Mouse (Mus musculus) right cerebral cortex, postnatal 4 days (tissue): ENCODE data around the gene Wdr59.

Experiments used
- DNase-seq: peaks from one replicate; pipeline ENCODE4 v3.0.0-alpha.2; 2022

Gene Wdr59

DNA sequence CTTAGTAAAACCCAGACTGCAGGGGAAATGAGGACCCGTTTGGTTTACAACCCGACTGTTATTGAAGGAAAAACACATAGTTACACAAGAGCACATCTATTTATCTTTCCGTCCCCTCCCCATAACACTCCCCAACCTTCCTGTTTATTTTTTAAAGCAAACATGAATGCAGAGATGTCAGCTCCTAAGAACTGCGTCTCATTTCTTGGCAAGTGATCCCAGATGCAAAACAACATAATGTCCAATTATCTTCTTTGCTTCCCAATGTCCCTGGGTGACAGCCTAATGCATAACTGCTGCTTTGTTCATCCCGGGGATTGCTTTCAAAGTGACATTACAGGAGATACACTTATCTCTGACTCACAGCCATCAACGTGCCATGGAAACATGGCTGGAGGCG lies 30.7 kb downstream of the Wdr59 start:
- DNase-seq = no peak

DNA sequence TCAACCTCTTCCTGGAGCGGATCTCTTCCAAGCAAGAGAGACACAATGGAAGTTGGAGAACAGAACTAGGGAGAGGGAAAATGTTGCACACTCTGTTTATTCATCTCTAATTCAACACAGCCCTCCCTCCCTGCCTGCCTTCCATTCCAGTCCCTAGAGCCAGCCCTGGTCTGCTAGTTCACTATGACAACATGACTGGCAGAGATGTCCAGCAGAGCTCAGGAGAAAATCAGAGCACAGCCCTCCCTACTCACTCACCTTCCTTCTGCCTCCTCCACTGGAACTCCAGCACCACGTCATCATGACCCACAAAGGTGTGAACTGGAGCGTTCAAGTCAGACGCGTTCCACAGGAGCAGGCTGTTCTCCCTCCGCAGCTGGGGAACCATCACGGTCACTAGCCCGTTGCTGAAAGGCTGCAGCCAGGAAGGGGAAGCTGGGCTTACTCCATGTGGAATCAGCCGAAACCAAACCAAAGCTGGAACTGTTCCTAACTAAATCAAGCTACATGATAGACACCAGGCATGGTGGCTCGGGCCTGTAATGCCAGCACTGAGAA lies 31.8 kb downstream of the Wdr59 start:
- DNase-seq = no peak

DNA sequence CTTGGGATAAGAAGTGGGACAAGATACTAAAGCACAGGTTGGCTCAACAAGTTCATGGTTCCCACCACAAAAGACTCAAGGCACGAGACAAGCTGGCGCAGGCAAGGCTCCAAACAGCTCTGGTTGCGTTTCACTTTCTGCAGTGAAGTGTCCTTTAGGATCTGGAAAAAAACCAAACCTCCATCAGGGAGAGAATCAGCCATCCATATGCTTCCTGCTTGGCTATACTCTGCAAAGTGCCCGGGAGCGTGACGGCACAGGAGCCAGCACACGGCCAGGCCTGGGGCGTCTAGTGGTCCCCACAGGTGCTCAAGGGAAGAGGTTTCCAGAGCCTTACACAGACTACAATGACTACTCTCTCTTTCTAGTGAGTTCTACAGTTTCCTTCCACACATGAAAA lies 41.2 kb downstream of the Wdr59 start:
- DNase-seq = no peak

DNA sequence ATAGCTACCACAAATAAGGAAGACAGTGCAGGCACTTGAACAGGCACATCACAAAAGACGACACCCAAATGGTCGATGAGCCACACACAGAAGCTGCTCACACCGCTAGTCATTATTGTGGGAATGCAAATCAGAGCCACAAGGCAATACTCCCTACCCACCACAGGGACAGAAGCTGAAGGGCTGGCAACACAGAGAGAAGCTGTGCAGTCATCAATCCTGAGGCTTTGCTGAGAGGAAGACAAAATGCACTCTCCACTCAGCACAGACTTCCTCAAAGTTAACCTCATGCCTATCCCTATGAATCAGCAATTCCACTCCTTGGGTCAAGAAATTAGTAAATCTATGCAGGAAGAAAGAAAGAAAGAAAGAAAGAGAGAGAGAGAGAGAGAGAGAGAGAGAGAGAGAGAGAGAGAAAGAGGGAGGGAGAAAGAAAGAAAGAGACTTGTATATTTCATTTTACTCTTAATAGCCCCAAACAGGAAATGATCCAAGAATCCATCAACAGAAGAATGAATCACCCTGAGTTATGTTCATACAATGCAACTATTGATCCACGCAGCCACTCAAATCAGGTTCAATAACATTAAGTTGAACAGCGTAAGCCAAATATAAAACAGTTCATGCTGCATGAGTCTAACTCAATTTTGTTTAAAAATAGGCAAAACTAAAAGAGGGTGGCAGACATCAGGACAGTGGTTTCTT lies 44.0 kb downstream of the Wdr59 start:
- DNase-seq = no peak

DNA sequence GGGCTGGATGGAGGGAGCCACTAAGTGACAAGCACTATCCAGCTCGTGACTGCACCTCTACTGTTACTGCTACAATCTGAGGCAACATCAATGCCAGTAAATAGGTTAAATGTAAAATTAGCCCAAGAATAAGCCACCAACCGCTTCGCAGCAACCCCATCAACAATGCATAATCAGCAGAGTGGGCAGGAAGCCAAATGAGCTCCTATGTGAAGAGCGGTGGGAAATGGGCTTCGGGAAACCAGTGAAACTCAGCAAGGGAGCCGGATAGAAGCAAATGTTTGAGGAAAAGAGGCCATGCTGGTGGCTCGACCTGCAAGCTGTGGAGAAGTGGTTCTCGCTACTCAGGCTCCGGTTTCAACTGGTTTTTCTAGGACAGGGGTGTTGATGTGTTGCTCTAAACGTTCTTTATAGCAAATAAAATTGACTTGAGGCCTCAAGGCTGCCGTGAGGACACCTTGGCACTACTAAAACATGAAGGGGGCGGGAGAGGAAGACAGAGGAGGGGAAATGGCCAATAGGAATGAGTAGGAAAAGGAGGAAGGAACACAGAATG lies 50.3 kb downstream of the Wdr59 start:
- DNase-seq = peak; percentile 34

DNA sequence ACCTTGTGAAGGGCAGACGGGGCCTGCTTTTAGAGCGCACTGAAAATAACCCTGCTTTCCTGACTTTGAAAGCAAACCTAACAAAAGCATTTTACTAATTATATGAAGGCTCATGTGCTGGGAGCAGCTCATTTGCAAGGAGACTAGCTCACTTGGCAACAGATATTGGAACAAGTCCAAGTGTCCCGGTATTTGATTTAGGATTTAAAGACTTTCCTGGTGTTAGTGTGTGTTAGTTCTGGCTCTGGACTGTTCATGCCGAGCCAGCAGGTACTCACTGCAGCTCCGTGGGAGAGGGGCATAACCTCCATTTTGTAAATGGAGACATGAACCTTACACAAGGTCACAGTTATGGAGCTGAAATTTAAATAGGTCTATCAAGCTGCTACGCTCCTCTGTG lies 52.9 kb downstream of the Wdr59 start:
- no peak for DNase-seq

DNA sequence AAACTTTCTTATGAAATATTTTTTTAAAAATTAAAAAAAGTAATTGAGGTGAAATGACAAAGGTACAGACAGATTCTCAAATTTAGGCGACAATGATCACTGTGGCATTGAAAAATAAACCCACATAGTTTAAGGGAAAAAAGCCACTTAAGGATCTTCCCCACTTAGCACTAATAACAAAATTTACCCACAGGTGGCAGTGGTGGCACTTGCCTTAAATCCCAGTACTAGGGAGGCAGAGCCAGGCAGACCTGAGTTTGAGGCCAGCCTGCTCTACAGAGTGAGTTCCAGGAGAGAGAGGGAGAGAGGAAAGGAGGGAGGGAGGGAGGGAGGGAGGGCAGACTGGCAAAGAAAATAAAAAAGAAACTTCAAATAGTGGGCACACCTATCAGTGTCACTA lies 56.6 kb downstream of the Wdr59 start:
- no peak for DNase-seq

DNA sequence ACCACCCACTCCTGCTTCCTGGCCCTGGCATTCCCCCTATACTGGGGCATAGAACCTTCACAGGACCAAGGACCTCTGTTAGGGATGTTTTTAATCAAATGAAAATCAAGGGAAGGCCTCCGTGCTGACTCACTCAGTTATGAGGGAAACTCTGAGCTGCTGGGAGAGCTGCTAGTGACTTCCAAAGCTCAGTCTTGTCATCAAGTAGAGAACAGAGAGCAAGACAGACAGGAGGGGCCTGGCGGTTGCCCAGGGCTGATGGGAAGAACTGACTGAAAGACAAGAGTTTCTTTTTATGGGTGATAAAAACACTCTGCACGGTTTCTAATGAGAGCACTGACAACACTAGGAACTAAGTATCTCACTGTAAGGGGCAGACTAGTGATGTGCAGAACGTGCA lies 57.4 kb downstream of the Wdr59 start:
- no peak for DNase-seq

DNA sequence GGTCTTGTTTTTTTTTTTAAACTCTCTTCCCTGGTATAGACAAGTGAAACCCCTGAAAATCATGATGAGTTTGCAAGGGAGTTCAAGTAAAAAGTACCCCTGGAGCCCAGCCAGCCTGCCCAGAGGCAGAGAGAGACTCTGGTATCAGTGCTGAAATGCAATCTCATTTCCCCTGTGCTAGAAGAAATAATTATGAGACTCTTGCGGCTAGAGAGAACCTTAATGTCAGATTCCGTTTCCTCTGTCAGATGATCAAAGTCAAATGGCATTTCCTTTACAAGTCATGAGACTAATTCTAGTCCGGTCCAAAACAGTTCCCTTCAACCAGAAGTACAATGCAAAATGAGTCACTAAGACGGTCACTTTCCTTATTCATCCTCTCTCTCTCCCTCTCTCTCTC lies 72.2 kb downstream of the Wdr59 start:
- no peak for DNase-seq

DNA sequence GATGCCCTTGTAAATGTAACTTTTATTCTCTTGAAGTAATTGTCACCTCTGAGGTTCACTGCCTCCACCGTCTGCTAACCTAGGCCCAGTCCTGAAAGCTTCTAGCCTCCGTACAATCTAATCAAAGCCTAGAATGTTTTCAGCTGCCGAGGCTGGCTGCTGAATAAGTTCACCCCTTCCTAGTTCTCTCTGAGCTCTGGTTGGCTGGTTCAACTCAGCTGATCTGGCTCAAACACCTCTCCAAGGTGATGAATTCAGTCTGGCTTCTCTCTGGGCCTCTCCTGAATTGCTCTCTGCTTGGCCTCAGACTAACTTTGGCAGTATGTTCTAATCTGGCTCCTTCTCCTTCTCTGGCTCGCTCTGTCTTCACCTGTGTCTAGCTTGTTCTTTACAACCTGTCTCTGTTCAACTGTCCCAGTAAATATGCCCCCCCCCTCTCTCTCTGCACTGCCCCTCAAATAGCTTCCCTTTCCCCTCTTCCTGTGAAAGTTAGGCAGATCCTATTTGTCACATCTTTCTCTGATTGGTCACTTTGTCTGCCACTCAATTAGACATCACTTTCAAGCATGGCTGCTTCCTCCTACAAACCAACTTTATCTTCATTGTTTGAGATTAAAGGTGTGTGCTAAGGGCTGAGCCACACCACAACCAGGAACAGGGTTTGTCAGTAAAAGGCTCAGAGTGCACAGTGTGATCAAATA lies 75.8 kb downstream of the Wdr59 start:
- DNase-seq = no peak

DNA sequence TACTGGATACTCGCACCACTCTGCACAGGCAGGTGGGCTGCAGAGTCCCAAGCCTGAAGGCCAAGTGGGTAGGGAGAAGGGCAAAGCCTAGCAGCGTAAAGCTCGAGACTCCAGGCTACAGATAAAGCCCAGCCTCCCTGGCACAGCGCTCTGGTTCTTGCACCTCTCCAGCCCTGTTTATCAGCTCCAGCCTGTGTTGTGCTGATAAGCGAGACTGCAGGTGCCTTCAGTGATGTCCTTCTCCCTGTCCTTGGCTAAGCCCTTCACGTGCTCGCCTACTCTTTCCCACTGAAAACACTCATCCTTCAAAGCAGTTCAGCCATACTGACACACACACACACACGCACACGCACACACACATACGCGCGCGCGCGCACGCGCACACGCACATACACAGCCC lies 76.3 kb downstream of the Wdr59 start:
- no peak for DNase-seq

DNA sequence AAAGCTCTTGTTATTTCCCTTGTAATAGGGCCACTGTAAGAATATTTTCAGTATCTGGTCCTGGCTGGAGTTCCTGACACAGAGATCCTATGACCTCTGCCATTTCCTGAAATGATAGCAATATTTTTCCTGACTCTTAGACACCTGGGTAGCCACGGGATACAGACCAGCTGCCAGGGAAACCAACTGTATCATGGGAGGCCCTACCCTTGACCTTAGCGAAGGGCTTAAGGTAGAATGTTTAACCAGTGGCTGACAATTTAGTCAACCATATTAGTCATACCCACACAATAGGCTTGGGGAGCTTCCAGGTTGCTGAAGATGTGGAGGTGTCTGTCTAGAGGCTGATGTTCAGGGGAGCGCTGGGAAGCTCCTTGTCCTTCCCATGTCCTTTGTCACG lies 77.6 kb downstream of the Wdr59 start:
- DNase-seq = no peak

DNA sequence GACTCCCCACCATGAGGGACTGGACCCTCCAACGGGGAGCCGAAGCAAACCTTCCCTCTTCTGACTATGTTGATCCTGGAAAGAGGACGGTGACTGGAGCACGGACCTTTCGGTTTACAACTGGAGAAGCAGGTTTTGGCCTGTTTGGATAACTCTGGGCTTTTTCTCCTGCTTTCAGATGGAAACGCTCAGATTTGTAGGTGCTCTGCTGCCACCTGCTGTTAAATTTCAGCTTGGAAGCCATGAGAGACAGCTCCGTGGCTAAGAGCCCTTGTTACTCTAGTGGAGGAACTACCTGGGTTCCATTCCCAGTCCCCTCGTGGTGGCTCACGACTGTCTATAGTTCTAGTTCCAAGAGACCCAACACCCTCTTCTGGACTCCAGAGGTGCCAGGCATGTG lies 82.7 kb downstream of the Wdr59 start:
- peak; percentile 79 for DNase-seq

DNA sequence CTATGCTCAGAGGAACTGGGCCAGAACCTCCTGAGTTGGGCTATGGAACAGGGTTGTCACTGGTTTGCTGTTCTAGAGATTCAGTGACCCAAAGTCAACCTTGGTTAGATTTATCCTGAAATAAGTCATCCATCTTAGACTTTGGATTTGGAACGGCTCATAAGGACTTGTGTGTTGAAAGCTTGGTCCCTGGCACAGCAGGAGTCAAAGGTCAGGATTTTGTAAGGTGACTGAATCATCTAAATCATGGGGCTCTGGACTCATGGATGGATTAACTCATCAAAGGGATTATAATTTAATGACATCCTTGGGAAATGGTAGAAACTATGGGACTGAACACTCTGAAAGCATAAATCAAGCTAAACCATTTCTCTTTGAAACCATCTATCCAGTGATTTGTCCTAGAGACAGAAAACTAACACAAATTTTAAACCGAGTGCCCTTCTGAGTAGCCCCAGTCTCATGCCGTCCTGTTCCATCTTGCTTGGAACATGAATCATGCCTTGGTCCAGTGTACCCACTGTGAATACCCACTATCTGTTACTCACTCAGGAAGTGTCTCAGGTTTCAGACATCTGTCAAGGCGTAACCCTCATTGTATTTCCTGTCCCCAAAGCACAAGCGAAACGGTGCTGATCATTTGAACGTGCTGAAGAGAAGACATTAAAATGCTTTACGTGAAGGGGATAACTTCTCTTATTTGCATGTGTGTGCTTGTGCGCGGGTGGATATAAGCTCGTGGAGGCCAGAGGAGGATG lies 86.6 kb downstream of the Wdr59 start:
- no peak for DNase-seq

DNA sequence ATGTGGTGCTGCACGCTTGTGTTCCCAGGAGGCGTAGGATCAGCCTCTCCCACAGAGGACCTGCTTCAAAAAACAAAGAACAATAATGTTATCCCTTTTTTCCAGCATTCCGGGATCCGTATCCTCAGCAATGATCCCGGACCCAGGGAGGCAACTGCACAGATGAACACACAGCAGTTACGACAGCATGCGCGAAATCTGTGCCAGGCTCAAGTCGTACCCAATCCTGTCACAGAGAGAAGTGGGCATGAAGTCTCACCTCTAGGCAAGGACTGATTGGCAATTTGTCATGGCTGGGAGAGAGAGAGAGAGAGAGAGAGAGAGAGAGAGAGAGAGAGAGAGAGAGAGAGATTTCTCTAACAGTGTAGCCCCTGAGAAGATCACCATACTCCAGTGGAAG lies 97.2 kb downstream of the Wdr59 start:
- no peak for DNase-seq

DNA sequence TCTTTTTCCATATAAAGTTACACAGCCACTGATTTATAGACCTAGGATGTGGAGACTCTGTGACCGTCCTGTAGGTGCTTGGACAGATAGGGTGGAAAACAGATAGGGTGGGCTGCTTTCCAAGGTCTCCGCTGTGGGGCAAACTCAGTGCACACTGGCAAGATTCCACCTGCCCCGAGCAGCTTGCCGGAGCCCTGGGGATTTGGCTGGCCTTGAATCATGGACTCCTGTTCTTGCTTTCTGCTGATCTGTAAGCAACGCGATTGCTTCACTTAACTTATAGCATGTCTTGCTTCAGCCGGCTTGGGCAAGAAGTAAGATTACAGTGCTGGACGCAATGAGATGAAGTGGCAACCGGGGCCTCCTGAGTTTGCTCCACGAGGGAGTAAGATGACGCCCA lies 97.7 kb downstream of the Wdr59 start:
- DNase-seq = no peak

DNA sequence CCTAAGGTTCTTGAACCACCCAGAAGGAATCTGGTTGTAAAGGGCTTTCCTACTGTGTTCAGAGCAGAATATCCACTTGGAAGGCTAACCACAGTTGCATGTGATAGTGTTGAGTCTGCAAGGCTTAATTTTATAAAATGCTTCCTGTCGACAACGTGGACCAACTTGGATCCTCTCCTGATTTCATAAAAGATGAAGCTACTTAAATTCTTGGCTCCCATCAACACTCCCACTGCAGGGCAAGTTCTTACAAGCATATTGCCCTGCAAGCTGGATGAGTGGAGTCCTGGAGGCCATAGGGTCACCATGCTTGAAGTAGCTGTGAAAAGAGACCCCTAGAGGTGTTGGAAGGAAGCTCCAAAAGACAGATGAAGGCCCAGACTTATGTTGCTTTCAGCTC lies 99.3 kb downstream of the Wdr59 start:
- no peak for DNase-seq

DNA sequence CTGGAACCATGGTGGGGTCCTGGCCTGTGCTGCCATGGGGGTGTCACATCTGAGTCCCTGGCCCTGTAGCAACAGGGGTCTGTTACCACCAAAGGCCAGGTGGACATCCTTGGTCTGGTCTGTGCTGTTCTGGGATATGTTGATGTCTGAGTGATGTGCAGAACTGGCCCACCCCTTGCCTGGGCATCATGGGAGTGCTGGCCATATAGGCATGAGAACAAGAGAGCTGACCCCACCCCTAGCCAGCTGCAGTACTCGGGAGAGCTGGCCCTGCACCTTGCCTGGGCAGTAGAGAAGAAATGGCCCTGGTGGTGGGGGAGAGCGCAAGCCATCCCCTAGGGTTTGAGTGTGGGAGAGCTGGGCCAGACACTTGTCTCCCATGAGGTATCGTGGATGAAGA lies 102.7 kb downstream of the Wdr59 start:
- DNase-seq = no peak

DNA sequence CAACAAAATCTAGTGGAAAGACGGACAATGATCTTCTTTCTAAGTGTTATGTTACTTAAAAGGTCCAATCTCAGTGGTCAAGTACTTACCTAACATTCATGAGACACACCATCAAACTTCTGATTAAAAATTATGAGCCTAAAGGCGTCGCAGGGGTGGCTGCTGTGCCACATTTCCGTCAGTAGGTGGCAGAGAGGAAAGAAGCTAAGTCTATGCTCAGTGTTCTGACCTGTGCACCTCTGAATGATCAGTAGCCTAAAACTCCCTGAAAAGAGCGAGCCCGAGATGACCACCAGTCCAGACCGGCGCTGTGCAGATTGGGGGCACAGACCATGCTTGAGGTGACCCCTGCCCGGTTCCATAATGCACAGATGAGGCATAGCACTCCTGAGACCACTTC lies 103.3 kb downstream of the Wdr59 start:
- DNase-seq = no peak

DNA sequence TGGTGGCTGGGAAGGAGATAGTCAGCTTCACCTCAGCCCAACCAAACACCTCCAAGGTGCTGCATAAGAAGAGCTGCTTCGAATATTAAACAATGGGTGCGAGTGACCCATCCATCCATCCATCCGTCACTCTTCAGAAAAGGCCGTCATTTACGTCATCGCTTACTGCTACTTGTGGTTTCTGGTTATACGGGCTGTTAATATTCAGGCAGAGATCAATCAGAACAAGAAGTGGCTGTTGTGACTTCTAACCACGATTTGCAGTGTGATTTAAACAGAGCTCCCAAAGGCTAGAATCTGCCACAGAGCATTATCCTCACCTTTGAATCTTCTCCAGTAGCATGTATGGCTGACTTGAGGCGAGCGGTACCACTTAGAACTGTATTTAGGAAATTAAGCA lies 104.7 kb downstream of the Wdr59 start:
- no peak for DNase-seq

DNA sequence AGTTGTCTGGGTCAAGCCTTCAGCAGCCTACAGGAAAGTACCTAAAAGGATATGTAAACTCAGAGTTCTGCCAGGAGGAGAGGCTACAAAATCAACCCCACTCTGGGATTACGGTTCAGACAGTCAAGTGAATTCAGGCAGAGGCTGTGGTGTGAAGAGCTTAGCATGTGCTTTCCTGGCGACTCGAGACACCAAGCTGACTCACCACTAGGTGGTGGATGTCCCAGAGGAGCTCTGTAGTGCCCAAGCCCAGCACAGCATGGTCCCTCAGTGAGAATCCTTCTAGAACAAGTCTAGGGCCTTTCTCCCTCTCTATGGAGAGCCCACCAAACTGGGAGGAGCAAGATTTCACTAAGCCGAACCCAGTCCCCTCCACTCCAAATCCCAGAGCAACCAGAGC lies 118.5 kb downstream of the Wdr59 start:
- DNase-seq = no peak
